Mouse (Mus musculus) midbrain, postnatal 0 days (tissue): ENCODE results near the gene B130006D01Rik. TPM values are rescaled to one million over a fixed set of nuclear protein-coding genes. Genes with fewer than 3 reads are reported as not detected.

ENCODE experiments used
- ATAC-seq: fragments of 200-750 bp; cut with Nextera tagmentation; 2 replicates; pipeline ENCODE4 v1.8.0; 2017; ENCODE audit warnings: moderate number of reproducible peaks, mild to moderate bottlenecking, moderate TSS enrichment, moderate library complexity; ENCODE audit not compliant: low FRiP score
- DNase-seq: peaks from one replicate; pipeline ENCODE4 v3.0.0-alpha.2; 2015; ENCODE audit warnings: low spot score
- H3K27ac ChIP-seq: fragments of 300-500 bp; sonication (generic); 2 replicates; pipeline ENCODE4 v1.5.1; 2014; ENCODE audit warnings: low read depth, mild to moderate bottlenecking, low read length, mixed read lengths
- H3K27me3 ChIP-seq: fragments of 300-500 bp; sonication (generic); 2 replicates; pipeline ENCODE4 v1.6.1; 2014; ENCODE audit warnings: low read length, control low read depth, mixed read lengths; ENCODE audit not compliant: insufficient read depth
- H3K36me3 ChIP-seq: fragments of 300-500 bp; sonication (generic); 2 replicates; pipeline ENCODE4 v1.6.1; 2014; ENCODE audit warnings: low read length, control low read depth, mixed read lengths; ENCODE audit not compliant: insufficient read depth
- H3K4me1 ChIP-seq: fragments of 300-500 bp; sonication (generic); 2 replicates; pipeline ENCODE4 v1.6.1; 2014; ENCODE audit warnings: mild to moderate bottlenecking, control low read depth, antibody characterized with exemption, low read length, mixed read lengths; ENCODE audit not compliant: insufficient read depth
- H3K4me2 ChIP-seq: fragments of 300-500 bp; sonication (generic); 2 replicates; pipeline ENCODE4 v1.6.1; 2014; ENCODE audit warnings: low read depth, mild to moderate bottlenecking, low read length, mixed read lengths; ENCODE audit not compliant: poor library complexity, severe bottlenecking
- H3K4me3 ChIP-seq: fragments of 300-500 bp; sonication (generic); 2 replicates; pipeline ENCODE4 v1.5.1; 2014; ENCODE audit warnings: low read depth, mild to moderate bottlenecking, low read length, moderate library complexity
- H3K9ac ChIP-seq: fragments of 300-500 bp; sonication (generic); replicated peaks from 2 replicates; pipeline ENCODE4 v1.6.1; 2014; ENCODE audit warnings: mild to moderate bottlenecking, low read length, moderate library complexity, mixed read lengths; ENCODE audit not compliant: poor library complexity, severe bottlenecking
- H3K9me3 ChIP-seq: fragments of 300-500 bp; sonication (generic); 2 replicates; pipeline ENCODE4 v1.6.1; 2016; ENCODE audit warnings: low read length, control low read depth
- CTCF ChIP-seq: IDR thresholded peaks from 2 replicates; pipeline ENCODE4 v1.5.1; 2016; ENCODE audit warnings: antibody characterized with exemption, mild to moderate bottlenecking
- WGBS: fragments of 180-500 bp; shearing (Covaris S2); extraction: QIAGEN DNeasy Blood & Tissue Kit; methylation state at CpG from one replicate; pipeline ENCODE4 v1.1.7; 2014; 5-methylcytosine and 5-hydroxymethylcytosine counted together
- polyA plus RNA-seq: library from polyadenylated mRNA; unstranded; fragments of >200 nt; fragmentation: Nextera tagmentation; extraction: Ambion mirVana; gene quantifications from 2 replicates; pipeline ENCODE4 v1.2.1, GENCODE M21; 2015
- total RNA-seq: library from RNA; depleted of rRNA; stranded (reverse); fragments of >200 nt; gene quantifications from 2 replicates; pipeline ENCODE4 v1.2.3, GENCODE M21; 2014

The B130006D01Rik gene
- total and polyA plus RNA-seq, 2 experiments from 2014 or later: 0.51 to 0.66 TPM

DNA sequence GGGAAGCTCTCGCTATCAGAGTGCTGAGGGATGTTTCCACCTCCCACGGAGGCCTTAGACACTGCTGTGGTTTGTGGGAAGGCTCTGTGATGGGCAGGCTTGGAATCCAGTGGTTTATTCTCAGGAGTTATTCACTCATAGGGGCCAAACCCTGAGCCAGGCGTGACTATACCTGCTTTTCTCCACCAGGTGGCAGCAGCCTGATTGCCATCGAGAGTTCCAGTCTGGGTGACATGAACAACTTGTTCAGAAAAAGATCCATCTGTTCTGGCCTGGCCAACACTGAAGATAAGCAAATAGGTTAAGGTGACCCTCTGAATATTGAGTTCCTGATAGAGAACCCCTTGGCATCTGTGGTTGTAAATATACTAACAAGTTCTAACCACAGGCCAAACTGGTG lies 37.4 kb upstream of the B130006D01Rik start:
- H3K27me3 ChIP-seq: no peaks in the 10 kb centered on the region
- H3K4me2 ChIP-seq: no peak overlapping the region
- peak; percentile 96 for TF ChIP-seq CTCF
- ATAC-seq (no peak), DNase-seq (peak; percentile 81)
- H3K27ac ChIP-seq: no peak overlapping the region
- H3K4me3 ChIP-seq: no peak overlapping the region
- H3K4me1 ChIP-seq: no peaks in the 10 kb centered on the region
- no peaks in the 10 kb centered on the region for H3K9me3 ChIP-seq
- WGBS: 5% methylated on average over 4 of the region's 4 CpGs
- H3K36me3 ChIP-seq: peaks cover 10% of the 10 kb centered on the region
- H3K9ac ChIP-seq: no peak overlapping the region

DNA sequence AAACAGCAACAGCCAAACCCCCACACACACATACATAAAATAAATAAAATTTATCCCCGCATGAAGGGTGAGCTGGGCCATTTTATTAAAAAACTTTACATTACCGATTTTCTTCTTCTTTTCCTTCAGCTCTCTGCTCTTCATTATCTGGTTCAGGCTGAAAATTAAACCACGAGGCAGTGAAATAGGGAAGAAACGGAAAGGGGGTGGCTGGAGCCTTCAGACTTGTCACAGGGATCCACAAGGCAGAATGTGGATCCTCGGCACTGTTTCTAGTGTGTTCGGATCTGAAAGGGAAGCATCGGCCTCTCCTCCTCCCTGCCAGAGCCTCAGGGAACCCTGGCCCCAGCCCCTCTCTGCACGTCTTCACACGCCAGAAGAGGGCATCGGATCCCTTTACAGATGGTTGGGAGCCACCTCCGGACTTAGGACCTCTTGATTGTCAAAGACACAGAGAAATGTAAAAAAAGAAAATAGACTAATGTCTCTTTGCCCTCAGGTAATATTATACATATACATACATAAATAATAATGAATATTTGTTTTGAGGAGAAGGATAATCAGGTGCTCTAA lies 36.2 kb upstream of the B130006D01Rik start:
- WGBS: 42% methylated on average over 11 of the region's 11 CpGs
- DNase-seq (no peak), ATAC-seq (no peak)
- Histone ChIP-seq H3K4me1 (no peaks in the 10 kb centered on the region), H3K4me3 (no peak overlapping the region), H3K9ac (no peak overlapping the region), H3K27ac (no peak overlapping the region), H3K4me2 (no peak overlapping the region), H3K36me3 (peaks cover 2% of the 10 kb centered on the region; the same call in 1 of the 2 replicates), H3K9me3 (no peaks in the 10 kb centered on the region), H3K27me3 (no peaks in the 10 kb centered on the region)
- TF ChIP-seq CTCF: peak; percentile 48

DNA sequence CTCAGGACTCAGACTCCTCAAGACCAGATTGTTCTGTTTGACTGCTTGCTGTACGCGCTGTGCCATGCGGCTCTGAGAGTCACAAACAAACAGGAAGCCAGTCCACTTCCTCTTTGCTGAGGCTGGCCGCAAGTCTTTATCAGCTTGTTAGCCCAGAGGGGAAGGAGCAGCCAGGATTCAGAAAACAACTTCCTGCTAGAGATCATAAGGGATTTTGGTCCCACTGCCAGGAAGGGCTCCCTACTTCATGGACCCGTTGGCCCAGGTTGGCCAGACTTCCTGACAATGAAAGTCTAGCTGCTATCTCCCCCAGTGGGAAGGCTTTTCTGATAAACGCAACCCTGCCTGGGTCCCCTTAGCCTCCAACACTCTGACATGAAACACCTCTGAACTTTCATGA lies 34.9 kb upstream of the B130006D01Rik start:
- ATAC-seq (no peak), DNase-seq (no peak)
- Histone ChIP-seq H3K27me3 (no peaks in the 10 kb centered on the region), H3K36me3 (no peaks in the 10 kb centered on the region), H3K9me3 (no peaks in the 10 kb centered on the region), H3K4me1 (no peaks in the 10 kb centered on the region), H3K4me2 (no peak overlapping the region), H3K27ac (no peak overlapping the region), H3K9ac (no peak overlapping the region), H3K4me3 (no peak overlapping the region)
- TF ChIP-seq CTCF: no peak
- whole genome bisulfite sequencing: 86% methylated on average over 6 of the region's 6 CpGs

DNA sequence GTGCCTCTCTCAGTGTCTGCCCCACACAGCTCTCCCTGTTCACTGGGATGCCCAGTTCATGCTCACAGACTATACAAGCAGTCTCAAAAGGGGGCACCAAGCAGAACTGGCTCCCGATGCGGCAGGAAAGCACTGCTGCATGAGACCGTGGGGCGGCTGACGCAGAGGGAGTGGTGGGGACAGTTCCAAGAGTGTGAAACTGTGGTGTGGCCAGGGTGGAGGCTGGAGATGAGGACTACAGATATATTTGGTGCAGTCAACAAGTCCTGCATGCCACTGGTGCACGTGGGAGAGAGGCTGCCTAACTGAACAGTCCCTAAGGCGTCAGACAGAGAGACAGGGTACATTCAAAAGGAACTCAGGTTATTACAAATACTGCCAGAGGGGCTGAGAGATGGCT lies 34.4 kb upstream of the B130006D01Rik start:
- Histone ChIP-seq H3K27ac (no peak overlapping the region), H3K27me3 (no peaks in the 10 kb centered on the region), H3K4me1 (no peaks in the 10 kb centered on the region), H3K9me3 (no peaks in the 10 kb centered on the region), H3K4me3 (no peak overlapping the region), H3K9ac (no peak overlapping the region), H3K4me2 (no peak overlapping the region), H3K36me3 (no peaks in the 10 kb centered on the region)
- TF ChIP-seq CTCF: no peak
- ATAC-seq: no peak
- WGBS: 80% methylated on average over 7 of the region's 7 CpGs
- DNase-seq: no peak

DNA sequence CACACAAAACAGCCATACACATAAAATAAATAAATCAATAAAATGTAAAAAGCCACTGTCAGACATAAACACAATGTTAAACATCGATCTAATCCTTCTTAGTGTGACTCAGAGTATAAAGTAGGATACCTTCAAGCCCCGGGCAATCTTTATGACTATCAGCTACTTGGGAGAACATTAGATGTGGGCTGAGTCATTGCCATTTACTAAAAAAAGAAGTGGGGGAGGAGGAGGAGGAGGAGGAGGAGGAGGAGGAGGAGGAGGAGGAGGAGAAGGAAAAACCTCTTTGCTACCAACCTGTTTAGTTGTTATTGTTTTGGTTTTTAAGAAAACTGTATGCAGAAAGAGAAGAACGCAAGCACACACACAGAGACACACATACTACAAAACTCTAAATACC lies 33.8 kb upstream of the B130006D01Rik start:
- ATAC-seq: no peak
- TF ChIP-seq CTCF: no peak
- H3K27ac ChIP-seq: no peak overlapping the region
- no peak overlapping the region for H3K9ac ChIP-seq
- H3K9me3 ChIP-seq: no peaks in the 10 kb centered on the region
- DNase-seq: no peak
- no peaks in the 10 kb centered on the region for H3K4me1 ChIP-seq
- H3K36me3 ChIP-seq: no peaks in the 10 kb centered on the region
- no peaks in the 10 kb centered on the region for H3K27me3 ChIP-seq
- no peak overlapping the region for H3K4me3 ChIP-seq
- no peak overlapping the region for H3K4me2 ChIP-seq
- WGBS: 93% methylated on average over 3 of the region's 3 CpGs

DNA sequence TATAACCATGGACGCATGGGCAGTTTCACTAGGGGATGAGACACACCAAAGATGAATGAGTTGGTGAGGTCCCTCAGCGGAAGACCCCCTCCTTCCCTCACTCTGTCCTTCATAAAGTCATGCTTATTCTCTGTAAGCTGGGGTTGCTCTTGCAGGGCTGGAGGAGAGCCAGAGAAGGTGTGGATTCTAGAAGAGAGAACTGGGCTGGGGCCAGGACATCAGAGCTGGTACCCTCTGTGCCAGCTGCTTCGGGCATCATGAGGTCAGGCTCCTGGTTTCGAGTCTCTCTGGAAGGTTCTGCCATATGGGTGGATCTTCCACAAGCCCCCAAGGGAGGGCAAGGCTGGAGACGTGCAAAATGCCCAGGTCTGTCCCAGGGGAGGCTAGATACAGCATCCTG lies 24.8 kb upstream of the B130006D01Rik start:
- Histone ChIP-seq H3K27ac (no peak overlapping the region), H3K36me3 (no peaks in the 10 kb centered on the region), H3K4me2 (no peak overlapping the region), H3K9ac (no peak overlapping the region), H3K4me3 (no peak overlapping the region), H3K4me1 (no peaks in the 10 kb centered on the region), H3K9me3 (no peaks in the 10 kb centered on the region), H3K27me3 (no peaks in the 10 kb centered on the region)
- DNase-seq (no peak), ATAC-seq (no peak)
- TF ChIP-seq CTCF: no peak
- 79% methylated on average over 5 of the region's 5 CpGs for WGBS
